Comparison of ENCODE assay signal across 8 mouse cellular contexts in the genomic region with DNA sequence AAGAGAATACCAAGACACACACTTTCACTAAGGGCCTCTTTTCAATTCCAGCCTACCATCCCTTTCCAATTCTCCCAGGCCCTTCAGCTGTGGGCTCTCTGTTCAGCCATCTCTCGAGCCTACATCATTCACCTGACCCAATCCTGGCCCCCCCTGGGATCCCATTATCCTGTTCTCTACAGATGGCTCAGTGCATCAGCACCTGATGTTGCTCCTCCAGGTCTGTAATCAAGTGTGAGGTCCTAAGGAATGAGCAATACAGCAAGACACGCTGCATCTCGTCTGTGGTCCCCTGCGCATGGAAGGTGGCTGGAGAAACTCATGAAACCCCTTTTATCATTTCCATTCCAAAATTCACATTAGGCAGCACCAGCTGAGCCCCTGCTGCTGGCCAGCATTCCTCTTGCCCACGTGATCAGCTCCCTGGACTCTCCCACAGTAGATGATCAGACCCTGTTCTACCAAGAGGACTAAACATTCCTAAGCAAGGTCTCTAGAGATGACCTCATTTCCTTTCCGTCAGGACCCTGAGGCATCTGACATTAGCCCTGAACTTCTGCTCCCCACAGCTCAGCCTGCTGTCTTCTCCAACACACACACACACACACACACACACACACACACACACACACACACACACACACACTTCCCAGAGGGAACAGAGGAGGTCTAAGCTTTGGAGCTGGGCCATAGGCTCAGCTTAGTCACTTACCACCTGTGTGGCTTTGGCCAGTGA.
DNase-seq lines count a peak whose midpoint lies in the region; ATAC-seq lines count a peak whose summit lies in the region.

No protein-coding gene starts in this region.

- no peaks in the 10 kb centered on the region for H3K27me3 ChIP-seq in limb, embryonic 11.5 days (ENCODE audit: control insufficient read depth, insufficient read depth, low read length)

- DNase-seq in adrenal gland, adult 2 months: peak; percentile 7
- DNase-seq in adrenal gland, postnatal 25 days: no peak
- DNase-seq in adrenal gland, postnatal 14 days: peak; percentile 7
- peak; percentile 44 to 57 for DNase-seq in heart, postnatal 10 days
- peak; percentile 33 for DNase-seq in limb, embryonic 11.5 days (ENCODE audit: low spot score)
- DNase-seq in spleen, postnatal 10 days (ENCODE audit: low spot score in 2 of 2): no peak
- DNase-seq in ovary, postnatal 36 days (ENCODE audit: low spot score): no peak
- DNase-seq in thymus, postnatal 14 days: no peak

- no peaks in the 10 kb centered on the region for H3K36me3 ChIP-seq in limb, embryonic 11.5 days (ENCODE audit: control insufficient read depth, insufficient read depth, low read length)

- intact Hi-C loops in heart, postnatal 10 days (cut with DNase I): no loop called here

- H3K4me3 ChIP-seq in limb, embryonic 11.5 days (ENCODE audit: low read depth, low read length): no peak overlapping the region

- H3K9ac ChIP-seq in limb, embryonic 11.5 days (ENCODE audit: low read length): no peak overlapping the region

- H3K4me1 ChIP-seq in limb, embryonic 11.5 days (ENCODE audit: control insufficient read depth, insufficient read depth, low read length): peaks cover 9% of the 10 kb centered on the region; the same call in 1 of the 2 replicates

- H3K9me3 ChIP-seq in limb, embryonic 11.5 days (ENCODE audit: control insufficient read depth, low read length): no peaks in the 10 kb centered on the region

- no peak overlapping the region for H3K27ac ChIP-seq in limb, embryonic 11.5 days (replicated peaks; ENCODE audit: low read depth, low read length)

- 58% methylated on average over 6 of the region's 6 CpGs for WGBS in limb, embryonic 11.5 days

- no peak for ATAC-seq in limb, embryonic 11.5 days (ENCODE audit: insufficient number of reproducible peaks, low FRiP score, low TSS enrichment, low read depth)

- H3K4me2 ChIP-seq in limb, embryonic 11.5 days (ENCODE audit: low read depth, severe bottlenecking): no peak overlapping the region

Comparison
In these comparisons a context has a peak if more than half of its experiments do, and no peak if none do; other contexts are left out.
1. DNase-seq: peak in adrenal gland, adult 2 months (single experiment), adrenal gland, postnatal 14 days (single experiment), heart, postnatal 10 days (2 of 2) and limb, embryonic 11.5 days (single experiment); none in adrenal gland, postnatal 25 days (single experiment), spleen, postnatal 10 days (0 of 2), ovary, postnatal 36 days (single experiment) and thymus, postnatal 14 days (single experiment).